Mouse (Mus musculus): Measurements from ENCODE around the gene Sat1. TPM values are rescaled to one million over a fixed set of nuclear protein-coding genes. Genes with fewer than 3 reads are reported as not detected.

Gene Sat1
- polyA plus RNA-seq, 1 experiment from 2014 or later: 80.0 TPM

DNA sequence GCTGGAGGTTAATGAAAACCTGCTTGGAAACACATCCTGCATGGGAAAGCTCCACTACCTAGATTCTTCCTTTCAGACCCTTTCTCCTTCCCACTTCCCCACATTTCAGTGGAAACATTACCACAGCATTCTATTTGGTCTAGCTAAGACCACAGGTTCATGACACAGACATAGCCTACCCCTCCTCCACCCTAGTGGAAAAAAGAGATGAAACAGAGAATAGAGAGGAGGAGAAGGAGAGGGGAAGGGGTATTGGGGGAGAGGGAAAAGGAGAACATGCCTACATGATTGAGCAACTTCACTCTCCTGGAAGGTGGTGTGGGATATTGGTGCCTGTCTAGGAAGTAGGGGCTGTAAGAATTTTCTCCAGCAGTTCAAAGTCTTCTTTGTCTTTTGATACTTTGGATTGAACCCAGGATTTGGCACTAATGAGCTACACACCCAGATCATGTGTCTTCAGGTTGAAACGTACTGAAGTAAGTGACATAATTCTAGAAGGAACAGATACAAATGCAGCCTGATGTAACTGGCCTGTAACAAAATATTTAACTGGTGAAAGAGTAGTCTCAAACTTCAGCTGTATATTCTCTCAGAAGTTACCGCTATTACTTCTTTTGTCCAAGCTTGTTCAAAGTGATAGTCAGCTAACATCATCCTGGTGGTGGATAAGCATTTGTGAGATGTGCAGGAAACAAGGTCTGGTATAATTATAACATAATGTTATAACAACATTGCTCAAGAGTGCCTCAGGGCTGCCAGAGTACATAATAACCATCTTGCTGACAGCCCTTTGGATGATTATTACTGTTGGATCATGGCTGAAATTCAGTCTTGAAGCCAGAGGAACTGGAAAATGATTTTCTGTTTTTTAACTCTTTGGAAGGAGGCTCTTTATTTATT lies 13.6 kb downstream of the Sat1 start:
- WGBS: 81% methylated on average over 2 of the region's 2 CpGs
- no peak for ATAC-seq (ENCODE audit: low FRiP score)
- Histone ChIP-seq H3K4me3 (replicated peaks; ENCODE audit: low read length) (no peak overlapping the region), H3K4me2 (replicated peaks) (no peak overlapping the region), H3K27ac (no peak overlapping the region), H3K9me3 (ENCODE audit: control insufficient read depth, low read length) (no peaks in the 10 kb centered on the region), H3K27me3 (ENCODE audit: control insufficient read depth, insufficient read depth, low read length) (no peaks in the 10 kb centered on the region), H3K9ac (no peak overlapping the region), H3K4me1 (replicated peaks; ENCODE audit: control insufficient read depth, insufficient read depth, low read length) (no peaks in the 10 kb centered on the region), H3K36me3 (replicated peaks; ENCODE audit: control insufficient read depth, insufficient read depth) (no peaks in the 10 kb centered on the region)
- DNase-seq (ENCODE audit: low spot score): no peak

DNA sequence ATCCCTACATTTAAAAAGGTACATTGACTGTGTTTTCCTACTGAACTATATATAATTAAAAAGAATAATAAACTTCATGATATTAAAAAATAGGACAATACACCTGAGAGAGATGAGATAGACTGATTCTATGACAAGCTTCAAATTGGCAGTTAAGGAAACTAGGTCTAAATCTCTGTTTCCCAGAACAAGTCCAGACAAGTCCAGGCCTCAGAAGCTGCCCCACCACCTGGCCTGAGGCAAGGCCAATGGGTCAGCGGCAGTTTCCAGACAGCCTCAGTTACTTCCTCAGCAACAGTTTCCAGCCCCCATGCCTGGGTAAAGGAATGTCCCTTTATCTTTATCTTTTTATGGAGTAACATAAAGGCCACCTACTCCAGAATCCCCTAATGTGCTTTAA lies 14.4 kb downstream of the Sat1 start:
- Histone ChIP-seq H3K4me1 (replicated peaks; ENCODE audit: control insufficient read depth, insufficient read depth, low read length) (no peaks in the 10 kb centered on the region), H3K27me3 (ENCODE audit: control insufficient read depth, insufficient read depth, low read length) (no peaks in the 10 kb centered on the region), H3K4me2 (replicated peaks) (no peak overlapping the region), H3K9ac (no peak overlapping the region), H3K36me3 (replicated peaks; ENCODE audit: control insufficient read depth, insufficient read depth) (no peaks in the 10 kb centered on the region), H3K9me3 (ENCODE audit: control insufficient read depth, low read length) (no peaks in the 10 kb centered on the region), H3K27ac (no peak overlapping the region), H3K4me3 (replicated peaks; ENCODE audit: low read length) (no peak overlapping the region)
- 87% methylated on average over 1 of the region's 1 CpGs for WGBS
- DNase-seq (ENCODE audit: low spot score) (no peak), ATAC-seq (ENCODE audit: low FRiP score) (no peak)

DNA sequence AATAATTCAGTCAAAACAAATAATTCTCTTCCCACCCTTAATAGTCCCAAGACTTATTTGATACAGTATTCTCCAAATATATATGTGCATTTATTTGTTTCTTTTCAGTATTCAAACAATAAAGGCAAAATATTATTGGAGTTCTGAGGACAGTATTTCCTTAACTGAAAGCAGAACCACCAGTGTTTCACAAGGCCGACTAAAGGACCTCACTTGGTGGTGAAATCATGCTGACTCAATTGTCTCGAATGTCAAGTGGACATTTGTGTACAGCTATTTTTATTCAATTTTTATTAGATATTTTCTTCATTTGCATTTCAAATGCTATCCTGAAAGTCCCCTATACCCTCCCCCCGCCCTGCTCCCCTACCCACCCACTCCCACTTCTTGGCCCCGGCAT lies 21.3 kb downstream of the Sat1 start:
- no peaks in the 10 kb centered on the region for H3K27me3 ChIP-seq (ENCODE audit: control insufficient read depth, insufficient read depth, low read length)
- H3K4me3 ChIP-seq (replicated peaks; ENCODE audit: low read length): no peak overlapping the region
- DNase-seq (ENCODE audit: low spot score) (no peak), ATAC-seq (ENCODE audit: low FRiP score) (no peak)
- no peaks in the 10 kb centered on the region for H3K36me3 ChIP-seq (replicated peaks; ENCODE audit: control insufficient read depth, insufficient read depth)
- 91% methylated on average over 4 of the region's 4 CpGs for WGBS
- no peaks in the 10 kb centered on the region for H3K4me1 ChIP-seq (replicated peaks; ENCODE audit: control insufficient read depth, insufficient read depth, low read length)
- no peaks in the 10 kb centered on the region for H3K9me3 ChIP-seq (ENCODE audit: control insufficient read depth, low read length)
- no peak overlapping the region for H3K27ac ChIP-seq
- H3K9ac ChIP-seq: no peak overlapping the region
- H3K4me2 ChIP-seq (replicated peaks): no peak overlapping the region

DNA sequence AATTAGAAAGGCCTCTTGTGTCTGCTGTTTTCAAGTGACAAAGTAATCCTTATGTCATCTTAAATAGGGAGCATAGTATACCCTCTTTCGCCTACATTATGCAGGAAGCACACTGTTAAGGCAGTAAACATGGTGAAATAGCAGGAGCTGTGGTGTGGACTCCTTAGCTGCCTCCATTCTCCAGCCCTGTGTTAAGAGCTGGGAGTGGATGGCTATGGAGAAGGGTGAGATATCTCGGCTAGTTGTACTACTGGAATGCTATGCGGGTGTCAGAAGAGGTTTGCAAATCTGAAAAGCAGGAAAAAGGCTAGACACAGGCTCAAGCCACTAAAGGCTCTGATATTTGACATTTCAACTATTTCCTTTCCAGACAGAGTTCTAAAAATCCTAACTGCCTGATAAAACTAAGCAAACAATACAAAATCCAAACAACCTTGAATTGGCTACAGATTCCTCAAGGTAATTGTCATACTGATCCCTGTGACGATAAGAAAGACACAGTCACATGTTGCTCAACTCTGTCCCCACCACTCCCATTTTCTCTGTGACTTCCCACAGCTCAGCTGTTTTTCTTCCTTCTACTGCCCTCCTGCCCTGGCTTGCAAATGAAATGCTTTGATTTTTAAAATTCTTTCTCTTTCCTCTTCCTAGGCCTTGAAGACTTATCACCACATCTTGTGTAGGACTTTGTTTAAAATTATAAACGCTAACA lies 22.4 kb downstream of the Sat1 start:
- Histone ChIP-seq H3K27ac (no peak overlapping the region), H3K4me2 (replicated peaks) (no peak overlapping the region), H3K4me1 (replicated peaks; ENCODE audit: control insufficient read depth, insufficient read depth, low read length) (no peaks in the 10 kb centered on the region), H3K9ac (no peak overlapping the region), H3K27me3 (ENCODE audit: control insufficient read depth, insufficient read depth, low read length) (no peaks in the 10 kb centered on the region), H3K36me3 (replicated peaks; ENCODE audit: control insufficient read depth, insufficient read depth) (no peaks in the 10 kb centered on the region), H3K9me3 (ENCODE audit: control insufficient read depth, low read length) (no peaks in the 10 kb centered on the region), H3K4me3 (replicated peaks; ENCODE audit: low read length) (no peak overlapping the region)
- 78% methylated on average over 5 of the region's 5 CpGs for WGBS
- no peak for DNase-seq (ENCODE audit: low spot score)
- no peak for ATAC-seq (ENCODE audit: low FRiP score)

DNA sequence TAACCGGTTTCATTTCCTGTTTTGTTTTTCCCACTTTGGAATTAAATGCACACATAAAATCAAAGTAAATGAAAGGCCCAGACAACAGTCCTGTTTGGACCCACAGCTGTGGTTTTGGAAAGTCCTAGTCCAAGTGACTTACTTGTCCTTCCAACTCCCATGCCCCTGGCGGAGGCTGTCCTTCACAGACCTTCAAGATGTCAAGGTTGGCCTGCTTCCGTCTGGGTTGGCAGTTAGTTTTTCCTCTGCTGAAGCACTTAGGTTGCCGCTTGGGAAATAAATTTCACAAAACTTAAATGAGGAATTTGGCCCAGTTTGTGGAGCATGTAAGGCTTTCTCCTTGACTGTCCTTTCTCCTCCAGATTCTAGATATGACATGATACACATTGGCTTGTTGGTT lies 24.3 kb downstream of the Sat1 start:
- ATAC-seq (ENCODE audit: low FRiP score) (no peak), DNase-seq (ENCODE audit: low spot score) (no peak)
- Histone ChIP-seq H3K4me2 (replicated peaks) (no peak overlapping the region), H3K27me3 (ENCODE audit: control insufficient read depth, insufficient read depth, low read length) (no peaks in the 10 kb centered on the region), H3K9ac (no peak overlapping the region), H3K27ac (no peak overlapping the region), H3K4me3 (replicated peaks; ENCODE audit: low read length) (no peak overlapping the region), H3K9me3 (ENCODE audit: control insufficient read depth, low read length) (no peaks in the 10 kb centered on the region), H3K36me3 (replicated peaks; ENCODE audit: control insufficient read depth, insufficient read depth) (no peaks in the 10 kb centered on the region), H3K4me1 (replicated peaks; ENCODE audit: control insufficient read depth, insufficient read depth, low read length) (no peaks in the 10 kb centered on the region)
- 90% methylated on average over 4 of the region's 4 CpGs for WGBS

DNA sequence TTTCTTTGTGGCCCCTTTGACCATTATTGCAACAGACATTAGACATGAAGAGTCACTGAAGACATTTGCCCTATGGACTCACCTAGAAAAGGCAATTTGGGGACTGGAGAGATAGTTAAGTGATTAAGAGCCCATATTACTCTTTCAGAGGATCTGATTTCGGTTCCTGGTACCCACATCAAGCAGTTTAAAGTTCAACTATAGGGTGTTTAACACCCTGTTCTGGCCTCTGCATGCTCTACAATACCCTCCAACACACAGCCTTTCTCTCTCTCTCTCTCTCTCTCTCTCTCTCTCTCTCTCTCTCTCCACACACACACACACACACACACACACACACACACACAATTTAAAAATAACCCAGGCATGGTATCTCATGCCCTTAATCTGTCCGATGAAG lies 38.6 kb downstream of the Sat1 start:
- no peak overlapping the region for H3K9ac ChIP-seq
- no peak for DNase-seq (ENCODE audit: low spot score)
- WGBS: 75% methylated on average over 2 of the region's 2 CpGs

DNA sequence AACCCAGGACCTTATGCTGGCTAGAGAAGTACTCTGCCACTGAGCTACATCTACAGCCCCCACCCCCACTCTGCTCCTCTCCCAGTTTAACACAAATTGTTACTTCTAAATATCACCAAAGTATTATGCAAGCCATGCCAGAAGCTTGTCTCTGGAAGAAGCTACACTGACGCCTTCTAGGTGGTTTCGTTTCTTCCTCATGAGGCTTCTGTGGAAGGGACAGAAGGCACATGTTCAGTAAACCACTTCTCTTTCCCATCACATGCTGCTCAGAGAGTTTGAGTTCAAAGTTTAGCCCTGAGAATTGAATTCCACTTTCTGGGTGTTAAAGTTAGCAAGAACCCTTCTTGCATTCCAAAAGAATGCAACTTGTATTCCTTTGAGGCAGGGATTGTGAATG lies 39.0 kb downstream of the Sat1 start:
- ATAC-seq (ENCODE audit: low FRiP score) (no peak), DNase-seq (ENCODE audit: low spot score) (no peak)
- H3K27ac ChIP-seq: no peak overlapping the region
- H3K4me1 ChIP-seq (replicated peaks; ENCODE audit: control insufficient read depth, insufficient read depth, low read length): no peaks in the 10 kb centered on the region
- no peaks in the 10 kb centered on the region for H3K27me3 ChIP-seq (ENCODE audit: control insufficient read depth, insufficient read depth, low read length)
- WGBS: 92% methylated on average over 2 of the region's 2 CpGs
- H3K9ac ChIP-seq: no peak overlapping the region
- no peak overlapping the region for H3K4me3 ChIP-seq (replicated peaks; ENCODE audit: low read length)
- H3K9me3 ChIP-seq (ENCODE audit: control insufficient read depth, low read length): no peaks in the 10 kb centered on the region
- no peaks in the 10 kb centered on the region for H3K36me3 ChIP-seq (replicated peaks; ENCODE audit: control insufficient read depth, insufficient read depth)
- H3K4me2 ChIP-seq (replicated peaks): no peak overlapping the region

More for the DNA sequence above, 38.6 kb downstream of the Sat1 start:
- Histone ChIP-seq H3K4me1 (replicated peaks; ENCODE audit: control insufficient read depth, insufficient read depth, low read length) (no peaks in the 10 kb centered on the region), H3K27me3 (ENCODE audit: control insufficient read depth, insufficient read depth, low read length) (no peaks in the 10 kb centered on the region), H3K36me3 (replicated peaks; ENCODE audit: control insufficient read depth, insufficient read depth) (no peaks in the 10 kb centered on the region), H3K4me3 (replicated peaks; ENCODE audit: low read length) (no peak overlapping the region), H3K9me3 (ENCODE audit: control insufficient read depth, low read length) (no peaks in the 10 kb centered on the region), H3K4me2 (replicated peaks) (no peak overlapping the region), H3K27ac (no peak overlapping the region)
- no peak for ATAC-seq (ENCODE audit: low FRiP score)

DNA sequence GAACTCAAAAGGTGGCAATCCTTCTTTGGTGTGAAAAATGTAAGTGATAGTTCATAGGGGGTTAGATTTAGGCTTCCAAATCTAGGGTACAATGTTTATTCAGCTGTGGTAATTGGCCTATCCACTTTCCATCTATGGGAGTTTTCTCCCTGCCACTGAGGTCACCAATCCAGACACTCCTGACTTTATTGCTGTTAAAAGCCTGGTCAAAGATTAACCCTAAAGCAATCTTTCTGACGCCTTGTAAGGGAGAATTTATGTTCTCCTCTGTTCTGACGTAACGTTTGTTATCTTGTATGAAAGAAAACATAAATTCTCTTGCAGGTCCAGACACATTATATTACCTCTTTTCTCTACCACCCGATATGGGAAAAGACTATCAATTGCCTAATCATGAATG lies 40.7 kb downstream of the Sat1 start:
- Histone ChIP-seq H3K27me3 (ENCODE audit: control insufficient read depth, insufficient read depth, low read length) (no peaks in the 10 kb centered on the region), H3K4me3 (replicated peaks; ENCODE audit: low read length) (no peak overlapping the region), H3K4me2 (replicated peaks) (no peak overlapping the region), H3K9ac (no peak overlapping the region), H3K9me3 (ENCODE audit: control insufficient read depth, low read length) (no peaks in the 10 kb centered on the region), H3K36me3 (replicated peaks; ENCODE audit: control insufficient read depth, insufficient read depth) (no peaks in the 10 kb centered on the region), H3K27ac (no peak overlapping the region), H3K4me1 (replicated peaks; ENCODE audit: control insufficient read depth, insufficient read depth, low read length) (no peaks in the 10 kb centered on the region)
- ATAC-seq (ENCODE audit: low FRiP score): no peak
- DNase-seq (ENCODE audit: low spot score): no peak
- WGBS: 74% methylated on average over 4 of the region's 4 CpGs

DNA sequence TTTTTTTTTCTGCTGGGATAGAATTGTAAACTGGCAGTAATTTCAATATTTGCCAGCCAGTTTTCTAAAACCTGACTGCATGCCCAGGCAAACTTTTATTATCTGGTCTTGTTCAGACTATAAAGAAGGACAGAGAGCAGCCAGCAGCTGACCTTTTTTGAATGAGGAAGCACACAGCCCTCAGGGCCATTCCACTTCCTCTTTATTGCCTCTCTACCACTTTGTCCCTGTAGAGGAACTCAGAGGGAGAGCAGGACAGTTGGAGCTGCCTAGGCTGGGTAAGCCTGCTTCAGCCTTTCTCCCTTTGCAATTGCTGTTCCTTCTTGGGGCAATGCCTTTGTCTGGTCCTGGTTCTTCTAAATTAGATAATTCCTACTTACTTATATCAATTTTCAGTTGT lies 43.9 kb downstream of the Sat1 start:
- no peaks in the 10 kb centered on the region for H3K36me3 ChIP-seq (replicated peaks; ENCODE audit: control insufficient read depth, insufficient read depth)
- ATAC-seq (ENCODE audit: low FRiP score) (no peak), DNase-seq (ENCODE audit: low spot score) (no peak)
- H3K27ac ChIP-seq: no peak overlapping the region
- no peaks in the 10 kb centered on the region for H3K9me3 ChIP-seq (ENCODE audit: control insufficient read depth, low read length)
- H3K9ac ChIP-seq: no peak overlapping the region
- no peaks in the 10 kb centered on the region for H3K27me3 ChIP-seq (ENCODE audit: control insufficient read depth, insufficient read depth, low read length)
- H3K4me1 ChIP-seq (replicated peaks; ENCODE audit: control insufficient read depth, insufficient read depth, low read length): no peaks in the 10 kb centered on the region
- no peak overlapping the region for H3K4me2 ChIP-seq (replicated peaks)
- H3K4me3 ChIP-seq (replicated peaks; ENCODE audit: low read length): no peak overlapping the region

Data from hindbrain, embryonic 14.5 days (tissue).